Mouse (Mus musculus) stomach, embryonic 14.5 days (tissue): ENCODE data around the gene Itga4. TPM values are rescaled to one million over a fixed set of nuclear protein-coding genes. Genes with fewer than 3 reads are reported as not detected.

Experiments
- ATAC-seq: fragments of 200-750 bp; cut with Nextera tagmentation; 2 replicates; pipeline ENCODE4 v1.8.0; 2017; ENCODE audit warnings: low read depth, moderate TSS enrichment; ENCODE audit not compliant: insufficient number of reproducible peaks, insufficient read depth, low FRiP score
- H3K27ac ChIP-seq: fragments of 300-500 bp; sonication (generic); 2 replicates; pipeline ENCODE4 v1.5.1; 2014; ENCODE audit warnings: mild to moderate bottlenecking, low read length, moderate library complexity, mixed read lengths
- H3K27me3 ChIP-seq: fragments of 300-500 bp; sonication (generic); 2 replicates; pipeline ENCODE4 v1.6.1; 2014; ENCODE audit warnings: low read length, control low read depth, mixed read lengths; ENCODE audit not compliant: control insufficient read depth, insufficient read depth
- H3K36me3 ChIP-seq: fragments of 300-500 bp; sonication (generic); 2 replicates; pipeline ENCODE4 v1.6.1; 2014; ENCODE audit warnings: mild to moderate bottlenecking, control low read depth, low read length, moderate library complexity, mixed read lengths; ENCODE audit not compliant: control insufficient read depth, insufficient read depth
- H3K4me1 ChIP-seq: fragments of 300-500 bp; sonication (generic); 2 replicates; pipeline ENCODE4 v1.6.1; 2014; ENCODE audit warnings: low read length, control low read depth, mixed read lengths; ENCODE audit not compliant: control insufficient read depth, insufficient read depth
- H3K4me2 ChIP-seq: fragments of 300-500 bp; sonication (generic); replicated peaks from 2 replicates; pipeline ENCODE4 v1.6.1; 2014; ENCODE audit warnings: low read depth, low read length, control low read depth
- H3K4me3 ChIP-seq: fragments of 300-500 bp; sonication (generic); 2 replicates; pipeline ENCODE4 v1.5.1; 2014; ENCODE audit warnings: low read depth, low read length, control low read depth
- H3K9ac ChIP-seq: fragments of 300-500 bp; sonication (generic); replicated peaks from 2 replicates; pipeline ENCODE4 v1.6.1; 2014; ENCODE audit warnings: low read depth, mild to moderate bottlenecking, control low read depth, low read length, moderate library complexity, mixed read lengths
- H3K9me3 ChIP-seq: fragments of 300-500 bp; sonication (generic); 2 replicates; pipeline ENCODE4 v1.6.1; 2016; ENCODE audit warnings: low read depth, low read length, control low read depth; ENCODE audit not compliant: control insufficient read depth
- WGBS: fragments of 180-500 bp; shearing (Covaris S2); extraction: QIAGEN DNeasy Blood & Tissue Kit; methylation state at CpG from one replicate; pipeline ENCODE4 v1.1.7; 2014; 5-methylcytosine and 5-hydroxymethylcytosine counted together
- polyA plus RNA-seq: library from polyadenylated mRNA; unstranded; fragments of >200 nt; fragmentation: Nextera tagmentation; extraction: Ambion mirVana; gene quantifications from 2 replicates; pipeline ENCODE4 v1.2.1, GENCODE M21; 2014

Itga4 gene
- polyA plus RNA-seq, 1 experiment from 2014 or later: 5.8 TPM

GRCm38 (mm10) chr2:79270034-79270535 is 14.9 kb downstream of the Itga4 start:
- no peaks in the 10 kb centered on the region for H3K27me3 ChIP-seq
- no peaks in the 10 kb centered on the region for H3K36me3 ChIP-seq
- H3K4me1 ChIP-seq: no peaks in the 10 kb centered on the region
- no peak overlapping the region for H3K9ac ChIP-seq
- H3K9me3 ChIP-seq: no peaks in the 10 kb centered on the region
- no peak overlapping the region for H3K4me3 ChIP-seq
- H3K27ac ChIP-seq: no peak overlapping the region
- H3K4me2 ChIP-seq: no peak overlapping the region
- ATAC-seq: peak; percentile 33; the same call in 1 of the 2 replicates
- WGBS: 30% methylated on average over 3 of the region's 3 CpGs

DNA sequence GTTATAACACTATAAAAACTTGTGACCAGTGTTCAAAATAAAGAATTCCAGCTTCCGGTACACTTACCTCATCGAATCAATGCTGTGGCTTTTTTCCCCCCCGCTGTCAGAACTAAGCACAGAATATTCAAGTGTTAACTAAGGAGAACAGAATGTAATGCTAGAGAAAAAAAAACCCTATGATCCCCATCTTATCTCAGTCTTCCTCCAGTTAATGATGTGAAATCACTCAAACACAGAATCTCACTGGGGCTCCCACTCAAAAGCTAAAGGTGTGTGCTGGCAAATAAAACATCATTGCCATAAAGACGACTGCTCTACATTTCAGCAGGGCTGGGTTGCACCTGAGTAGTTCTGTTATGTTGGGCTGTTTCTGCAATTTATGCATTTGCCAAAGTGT is 16.6 kb downstream of the Itga4 start:
- WGBS: 85% methylated on average over 4 of the region's 4 CpGs
- no peak for ATAC-seq
- no peak overlapping the region for H3K27ac ChIP-seq
- H3K4me3 ChIP-seq: no peak overlapping the region
- no peaks in the 10 kb centered on the region for H3K4me1 ChIP-seq
- no peak overlapping the region for H3K4me2 ChIP-seq
- no peaks in the 10 kb centered on the region for H3K27me3 ChIP-seq
- no peaks in the 10 kb centered on the region for H3K9me3 ChIP-seq
- H3K36me3 ChIP-seq: no peaks in the 10 kb centered on the region
- H3K9ac ChIP-seq: no peak overlapping the region

DNA sequence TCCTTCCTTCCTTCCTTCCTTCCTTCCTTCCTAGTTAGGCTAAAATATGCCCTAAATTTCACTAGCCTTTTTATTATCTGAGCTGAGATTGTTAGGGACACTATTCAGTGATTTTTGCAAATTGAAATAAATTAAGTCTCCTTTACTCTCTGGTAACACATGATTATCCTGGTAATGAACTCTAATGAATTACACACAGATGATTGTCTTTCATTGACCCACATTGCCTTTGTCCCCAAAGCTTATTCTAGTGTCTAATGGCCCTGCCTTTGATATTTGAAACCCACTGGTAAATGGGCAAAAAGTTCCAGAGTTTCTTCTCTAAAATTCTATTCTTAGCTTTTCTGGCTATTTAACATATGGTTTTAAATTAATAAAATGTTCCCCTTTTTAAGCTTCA is 23.4 kb downstream of the Itga4 start:
- no peaks in the 10 kb centered on the region for H3K36me3 ChIP-seq
- H3K4me1 ChIP-seq: no peaks in the 10 kb centered on the region
- H3K27me3 ChIP-seq: no peaks in the 10 kb centered on the region
- H3K4me3 ChIP-seq: no peak overlapping the region
- H3K9me3 ChIP-seq: no peaks in the 10 kb centered on the region
- no peak for ATAC-seq
- H3K4me2 ChIP-seq: no peak overlapping the region
- H3K9ac ChIP-seq: no peak overlapping the region
- H3K27ac ChIP-seq: no peak overlapping the region

DNA sequence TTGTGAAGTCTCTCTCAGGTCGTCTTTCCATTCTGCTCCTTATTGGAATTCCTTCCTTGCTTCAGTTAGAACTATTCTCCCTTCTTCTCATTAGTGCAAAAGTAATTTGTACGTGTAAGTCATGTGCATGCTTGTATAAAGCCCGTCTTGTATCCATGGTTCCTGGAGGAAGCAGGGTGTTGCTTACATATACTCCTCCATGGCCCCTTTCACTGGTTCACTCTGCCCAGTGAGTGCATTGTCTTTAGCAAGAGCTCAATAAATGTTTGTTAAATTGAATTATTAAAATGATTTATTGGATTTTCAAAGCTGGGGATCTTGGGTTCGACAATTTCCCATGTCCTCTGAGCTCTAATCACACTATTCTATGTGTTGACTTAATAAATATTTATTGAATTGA is 29.0 kb downstream of the Itga4 start:
- no peaks in the 10 kb centered on the region for H3K9me3 ChIP-seq
- no peak overlapping the region for H3K4me3 ChIP-seq
- no peaks in the 10 kb centered on the region for H3K27me3 ChIP-seq
- H3K36me3 ChIP-seq: no peaks in the 10 kb centered on the region
- no peaks in the 10 kb centered on the region for H3K4me1 ChIP-seq
- ATAC-seq: no peak
- H3K4me2 ChIP-seq: no peak overlapping the region
- no peak overlapping the region for H3K9ac ChIP-seq
- 72% methylated on average over 4 of the region's 4 CpGs for WGBS
- H3K27ac ChIP-seq: no peak overlapping the region

GRCm38 (mm10) chr2:79290149-79290548 is 34.9 kb downstream of the Itga4 start:
- WGBS: 68% methylated on average over 1 of the region's 1 CpGs
- H3K4me3 ChIP-seq: no peak overlapping the region
- no peaks in the 10 kb centered on the region for H3K4me1 ChIP-seq
- H3K27ac ChIP-seq: no peak overlapping the region
- no peaks in the 10 kb centered on the region for H3K9me3 ChIP-seq
- no peak for ATAC-seq
- no peaks in the 10 kb centered on the region for H3K27me3 ChIP-seq
- H3K4me2 ChIP-seq: no peak overlapping the region
- H3K36me3 ChIP-seq: no peaks in the 10 kb centered on the region
- no peak overlapping the region for H3K9ac ChIP-seq

DNA sequence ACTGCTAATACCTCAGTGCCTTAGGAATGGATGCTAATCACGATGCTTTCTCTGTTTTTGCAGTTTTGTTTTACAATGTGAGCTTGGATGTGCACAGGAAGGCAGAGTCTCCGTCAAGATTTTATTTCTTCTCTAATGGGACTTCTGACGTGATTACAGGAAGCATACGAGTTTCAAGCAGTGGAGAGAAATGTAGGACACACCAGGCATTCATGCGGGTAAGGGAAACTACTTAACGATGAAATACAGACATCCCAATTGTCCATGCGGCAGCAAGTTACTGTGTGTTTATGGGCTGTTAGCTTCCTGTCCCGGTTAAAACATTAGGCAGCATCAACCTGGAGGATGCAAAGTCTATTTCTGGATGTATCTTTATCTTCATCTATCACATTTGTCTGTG is 36.7 kb downstream of the Itga4 start:
- no peak overlapping the region for H3K9ac ChIP-seq
- no peak overlapping the region for H3K4me3 ChIP-seq

GRCm38 (mm10) chr2:79292431-79292830 is 37.2 kb downstream of the Itga4 start:
- Histone ChIP-seq H3K9ac (no peak overlapping the region), H3K9me3 (no peaks in the 10 kb centered on the region), H3K36me3 (no peaks in the 10 kb centered on the region), H3K4me1 (no peaks in the 10 kb centered on the region), H3K4me2 (no peak overlapping the region), H3K27me3 (no peaks in the 10 kb centered on the region), H3K27ac (no peak overlapping the region), H3K4me3 (no peak overlapping the region)
- WGBS: 80% methylated on average over 6 of the region's 6 CpGs
- ATAC-seq: no peak

More for the DNA sequence above, 36.7 kb downstream of the Itga4 start:
- 72% methylated on average over 8 of the region's 8 CpGs for WGBS
- no peak overlapping the region for H3K27ac ChIP-seq
- no peaks in the 10 kb centered on the region for H3K27me3 ChIP-seq
- no peaks in the 10 kb centered on the region for H3K36me3 ChIP-seq
- no peak overlapping the region for H3K4me2 ChIP-seq
- no peak for ATAC-seq
- H3K4me1 ChIP-seq: no peaks in the 10 kb centered on the region
- H3K9me3 ChIP-seq: no peaks in the 10 kb centered on the region

- Histone ChIP-seq H3K4me3 (no peak overlapping the region), H3K9ac (no peak overlapping the region), H3K27ac (no peak overlapping the region), H3K9me3 (no peaks in the 10 kb centered on the region), H3K4me2 (no peak overlapping the region), H3K4me1 (no peaks in the 10 kb centered on the region), H3K27me3 (no peaks in the 10 kb centered on the region), H3K36me3 (no peaks in the 10 kb centered on the region)
- no peak for ATAC-seq
These were observed 47.2 kb downstream of the Itga4 start for GRCm38 (mm10) chr2:79302398-79302797.

DNA sequence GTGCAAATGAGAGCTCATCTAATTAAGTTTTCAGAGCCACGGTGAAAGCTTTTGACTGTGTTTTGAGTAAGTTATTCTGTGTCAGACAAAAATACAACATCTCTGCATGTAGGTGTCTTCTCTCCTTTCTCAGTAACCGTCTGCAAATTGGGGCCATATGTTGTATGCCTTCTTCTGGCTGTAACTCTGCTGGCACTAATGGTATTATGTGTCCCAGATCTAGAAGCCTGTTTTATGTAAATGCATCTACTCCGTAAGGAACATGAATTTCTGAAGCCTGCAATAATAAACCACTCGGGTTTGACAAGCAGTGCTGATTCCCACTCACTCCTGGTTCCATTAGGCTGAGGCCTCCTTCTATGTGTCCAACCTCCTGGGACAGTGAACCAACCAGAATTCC is 52.3 kb downstream of the Itga4 start:
- Histone ChIP-seq H3K4me3 (no peak overlapping the region), H3K27me3 (no peaks in the 10 kb centered on the region), H3K4me2 (no peak overlapping the region), H3K36me3 (no peaks in the 10 kb centered on the region), H3K9ac (no peak overlapping the region), H3K27ac (no peak overlapping the region), H3K9me3 (no peaks in the 10 kb centered on the region), H3K4me1 (no peaks in the 10 kb centered on the region)
- ATAC-seq: no peak
- WGBS: 72% methylated on average over 4 of the region's 4 CpGs
